Mouse (Mus musculus) limb, embryonic 14.5 days (tissue): ENCODE measurements around the gene Slc5a3. TPM values are rescaled to one million over a fixed set of nuclear protein-coding genes. Genes with fewer than 3 reads are reported as not detected.

Source experiments
- ATAC-seq: fragments of 200-750 bp; cut with Nextera tagmentation; 2 replicates; pipeline ENCODE4 v1.8.0; 2017; ENCODE audit warnings: low read depth, moderate number of reproducible peaks, moderate TSS enrichment; ENCODE audit not compliant: low FRiP score
- DNase-seq: peaks from one replicate; pipeline ENCODE4 v3.0.0-alpha.2; 2015; ENCODE audit warnings: low spot score
- H3K27ac ChIP-seq: fragments of 300-500 bp; sonication (generic); replicated peaks from 2 replicates; pipeline ENCODE4 v1.5.1; 2014; ENCODE audit warnings: low read depth, mild to moderate bottlenecking, low read length, moderate library complexity, mixed read lengths
- H3K27me3 ChIP-seq: fragments of 300-500 bp; sonication (generic); 2 replicates; pipeline ENCODE4 v1.6.1; 2014; ENCODE audit warnings: low read length, mixed read lengths; ENCODE audit not compliant: control insufficient read depth, insufficient read depth
- H3K36me3 ChIP-seq: fragments of 300-500 bp; sonication (generic); 2 replicates; pipeline ENCODE4 v1.6.1; 2014; ENCODE audit warnings: mild to moderate bottlenecking, low read length, moderate library complexity, mixed read lengths; ENCODE audit not compliant: control insufficient read depth, insufficient read depth
- H3K4me1 ChIP-seq: fragments of 300-500 bp; sonication (generic); 2 replicates; pipeline ENCODE4 v1.6.1; 2014; ENCODE audit warnings: antibody characterized with exemption, low read length, mixed read lengths; ENCODE audit not compliant: control insufficient read depth, insufficient read depth
- H3K4me2 ChIP-seq: fragments of 300-500 bp; sonication (generic); replicated peaks from 2 replicates; pipeline ENCODE4 v1.6.1; 2014; ENCODE audit warnings: low read depth, mild to moderate bottlenecking, low read length, moderate library complexity; ENCODE audit not compliant: severe bottlenecking
- H3K4me3 ChIP-seq: fragments of 300-500 bp; sonication (generic); replicated peaks from 2 replicates; pipeline ENCODE4 v1.5.1; 2014; ENCODE audit warnings: low read length
- H3K9ac ChIP-seq: fragments of 300-500 bp; sonication (generic); 2 replicates; pipeline ENCODE4 v1.6.1; 2014; ENCODE audit warnings: mild to moderate bottlenecking, low read depth, low read length, moderate library complexity; ENCODE audit not compliant: severe bottlenecking
- H3K9me3 ChIP-seq: fragments of 300-500 bp; sonication (generic); 2 replicates; pipeline ENCODE4 v1.6.1; 2016; ENCODE audit warnings: low read length; ENCODE audit not compliant: control insufficient read depth
- POLR2A ChIP-seq: fragments of 200-500 bp; IDR thresholded peaks from 2 replicates; pipeline ENCODE4 v1.8.0; 2012; ENCODE audit warnings: inconsistent platforms, mild to moderate bottlenecking, moderate library complexity, borderline replicate concordance; ENCODE audit not compliant: insufficient read depth, insufficient read length; ENCODE audit errors: extremely low read depth
- WGBS: fragments of 180-500 bp; shearing (Covaris S2); extraction: QIAGEN DNeasy Blood & Tissue Kit; methylation state at CpG from one replicate; pipeline ENCODE4 v1.1.7; 2014; 5-methylcytosine and 5-hydroxymethylcytosine counted together
- polyA plus RNA-seq, 2 experiments: library from polyadenylated mRNA; depleted of rRNA in 1 of 2; stranded (reverse) in 1 of 2; unstranded in 1 of 2; fragments of >200 nt; fragmentation: Nextera tagmentation in 1 of 2; extraction: Ambion mirVana in 1 of 2; gene quantifications; 2 replicates each; pipeline versions ENCODE4 v1.2.1 to v1.2.3; 2012 to 2014

Slc5a3 gene
- polyA plus RNA-seq, 2 experiments, result 3.5 to 9.3 TPM

GRCm38 (mm10) chr16:92021656-92022400 is 36.3 kb upstream of the Slc5a3 start:
- H3K36me3 ChIP-seq, result no peaks in the 10 kb centered on the region
- 84% methylated on average over 12 of the region's 12 CpGs for WGBS
- no peak for DNase-seq
- no peak overlapping the region for H3K27ac ChIP-seq
- no peak overlapping the region for H3K4me3 ChIP-seq
- TF ChIP-seq POLR2A, result no peak
- H3K9me3 ChIP-seq, result no peaks in the 10 kb centered on the region
- H3K4me2 ChIP-seq, result no peak overlapping the region
- H3K27me3 ChIP-seq, result no peaks in the 10 kb centered on the region
- no peak for ATAC-seq
- H3K9ac ChIP-seq, result no peak overlapping the region
- peaks cover 3% of the 10 kb centered on the region; the same call in 1 of the 2 replicates for H3K4me1 ChIP-seq

DNA sequence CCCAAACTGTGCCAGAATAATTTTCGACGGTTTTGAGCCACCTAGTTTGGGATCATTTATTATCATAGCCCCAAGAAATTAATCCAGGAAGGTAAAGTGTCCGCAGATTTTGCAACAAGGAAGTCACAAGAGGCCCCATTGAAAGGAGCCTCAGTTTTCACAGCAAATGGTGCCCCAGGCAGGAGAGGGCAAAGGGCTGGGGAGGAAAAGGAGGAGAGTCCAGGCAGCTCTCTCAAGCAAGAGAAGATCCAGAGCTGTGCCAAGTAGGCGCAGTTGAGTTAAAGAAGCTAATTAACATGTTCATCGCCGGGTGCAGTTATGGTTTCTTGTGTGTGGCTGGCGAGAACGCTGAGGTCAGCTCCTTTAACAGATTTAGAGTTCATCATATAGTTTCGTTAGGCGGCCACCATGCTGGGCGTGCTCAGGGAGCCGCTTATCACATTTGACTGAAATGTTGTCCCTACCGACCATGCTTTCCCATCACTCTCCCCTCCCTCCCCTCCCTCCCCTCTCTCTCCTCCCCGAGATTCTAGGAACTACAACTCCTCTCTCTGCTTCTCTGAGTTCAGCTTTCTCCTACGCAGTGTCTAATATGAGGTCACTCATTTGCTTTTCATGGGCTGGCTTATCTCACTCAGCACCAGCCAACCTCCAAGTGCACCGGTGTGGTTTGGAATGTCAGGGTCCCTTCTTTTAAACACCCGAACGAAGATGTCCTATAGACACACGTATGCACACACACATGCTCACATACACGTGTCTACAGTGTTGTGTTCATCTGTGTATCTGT is 35.4 kb upstream of the Slc5a3 start:
- Histone ChIP-seq H3K4me1 (peaks cover 3% of the 10 kb centered on the region; the same call in 1 of the 2 replicates), H3K9ac (no peak overlapping the region), H3K4me2 (no peak overlapping the region), H3K9me3 (no peaks in the 10 kb centered on the region), H3K4me3 (no peak overlapping the region), H3K36me3 (no peaks in the 10 kb centered on the region), H3K27me3 (no peaks in the 10 kb centered on the region), H3K27ac (no peak overlapping the region)
- TF ChIP-seq POLR2A, result no peak
- WGBS, result 64% methylated on average over 20 of the region's 20 CpGs
- ATAC-seq (no peak), DNase-seq (no peak)

- Histone ChIP-seq H3K36me3 (no peaks in the 10 kb centered on the region), H3K4me2 (no peak overlapping the region), H3K4me3 (no peak overlapping the region), H3K27me3 (no peaks in the 10 kb centered on the region), H3K27ac (no peak overlapping the region), H3K9ac (no peak overlapping the region), H3K4me1 (no peaks in the 10 kb centered on the region), H3K9me3 (no peaks in the 10 kb centered on the region)
- no peak for TF ChIP-seq POLR2A
- WGBS, result 92% methylated on average over 3 of the region's 3 CpGs
- ATAC-seq (no peak), DNase-seq (no peak)
Observed at GRCm38 (mm10) chr16:92033286-92033685, 24.8 kb upstream of the Slc5a3 start.

DNA sequence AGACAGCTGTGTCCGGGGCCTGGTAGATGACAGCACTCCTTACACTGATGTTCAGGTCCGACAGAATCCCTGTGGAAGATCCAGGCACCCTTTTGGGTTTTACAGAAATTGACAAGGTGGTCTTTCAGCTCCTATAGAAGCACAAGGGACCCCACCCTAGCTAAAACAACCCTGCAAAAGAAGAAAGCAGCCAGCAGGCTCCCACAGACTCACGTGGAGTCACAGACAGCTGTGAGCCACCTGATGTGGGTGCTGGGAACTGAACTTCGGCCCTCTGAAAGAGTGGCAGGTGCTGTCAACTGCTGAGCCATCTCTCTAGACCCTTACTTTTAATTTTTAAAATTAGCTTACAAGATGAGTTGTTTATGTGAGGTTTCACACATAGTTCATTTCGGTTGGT is 23.4 kb upstream of the Slc5a3 start:
- Histone ChIP-seq H3K9me3 (no peaks in the 10 kb centered on the region), H3K27me3 (no peaks in the 10 kb centered on the region), H3K9ac (no peak overlapping the region), H3K36me3 (no peaks in the 10 kb centered on the region), H3K4me2 (no peak overlapping the region), H3K4me1 (no peaks in the 10 kb centered on the region), H3K4me3 (no peak overlapping the region), H3K27ac (no peak overlapping the region)
- ATAC-seq (no peak), DNase-seq (no peak)
- no peak for TF ChIP-seq POLR2A
- WGBS, result 65% methylated on average over 5 of the region's 5 CpGs

GRCm38 (mm10) chr16:92036701-92037100 is 21.4 kb upstream of the Slc5a3 start:
- no peak for TF ChIP-seq POLR2A
- 60% methylated on average over 8 of the region's 8 CpGs for WGBS
- H3K4me1 ChIP-seq, result no peaks in the 10 kb centered on the region
- no peaks in the 10 kb centered on the region for H3K27me3 ChIP-seq
- ATAC-seq (no peak), DNase-seq (no peak)
- no peak overlapping the region for H3K9ac ChIP-seq
- no peak overlapping the region for H3K27ac ChIP-seq
- H3K4me3 ChIP-seq, result no peak overlapping the region
- no peak overlapping the region for H3K4me2 ChIP-seq
- no peaks in the 10 kb centered on the region for H3K36me3 ChIP-seq
- no peaks in the 10 kb centered on the region for H3K9me3 ChIP-seq
